Mouse (Mus musculus) liver, embryonic 14.5 days (tissue): Measurements from ENCODE around the gene Krt88.

Source experiments
- CTCF ChIP-seq: IDR thresholded peaks from 2 replicates; pipeline ENCODE4 v1.5.1; 2016; ENCODE audit warnings: antibody characterized with exemption, low read depth, control low read depth
- EP300 ChIP-seq: IDR thresholded peaks from 2 replicates; pipeline ENCODE4 v1.6.1; 2016; ENCODE audit warnings: antibody characterized with exemption, low read depth

- TF ChIP-seq CTCF (no peak), EP300 (no peak)
These were observed 7.7 kb downstream of the Krt88 start for GRCm38 (mm10) chr15:101455292-101455691.
